Mouse (Mus musculus): ENCODE measurements around the gene Zfp771. TPM values are rescaled to one million over a fixed set of nuclear protein-coding genes. Genes with fewer than 3 reads are reported as not detected.
A peak's percentile ranks its signal among the peaks of the same experiment; 100 is the strongest.

The Zfp771 gene
- total RNA-seq, 2 experiments from 2014 or later, result 15.8 to 16.8 TPM

DNA sequence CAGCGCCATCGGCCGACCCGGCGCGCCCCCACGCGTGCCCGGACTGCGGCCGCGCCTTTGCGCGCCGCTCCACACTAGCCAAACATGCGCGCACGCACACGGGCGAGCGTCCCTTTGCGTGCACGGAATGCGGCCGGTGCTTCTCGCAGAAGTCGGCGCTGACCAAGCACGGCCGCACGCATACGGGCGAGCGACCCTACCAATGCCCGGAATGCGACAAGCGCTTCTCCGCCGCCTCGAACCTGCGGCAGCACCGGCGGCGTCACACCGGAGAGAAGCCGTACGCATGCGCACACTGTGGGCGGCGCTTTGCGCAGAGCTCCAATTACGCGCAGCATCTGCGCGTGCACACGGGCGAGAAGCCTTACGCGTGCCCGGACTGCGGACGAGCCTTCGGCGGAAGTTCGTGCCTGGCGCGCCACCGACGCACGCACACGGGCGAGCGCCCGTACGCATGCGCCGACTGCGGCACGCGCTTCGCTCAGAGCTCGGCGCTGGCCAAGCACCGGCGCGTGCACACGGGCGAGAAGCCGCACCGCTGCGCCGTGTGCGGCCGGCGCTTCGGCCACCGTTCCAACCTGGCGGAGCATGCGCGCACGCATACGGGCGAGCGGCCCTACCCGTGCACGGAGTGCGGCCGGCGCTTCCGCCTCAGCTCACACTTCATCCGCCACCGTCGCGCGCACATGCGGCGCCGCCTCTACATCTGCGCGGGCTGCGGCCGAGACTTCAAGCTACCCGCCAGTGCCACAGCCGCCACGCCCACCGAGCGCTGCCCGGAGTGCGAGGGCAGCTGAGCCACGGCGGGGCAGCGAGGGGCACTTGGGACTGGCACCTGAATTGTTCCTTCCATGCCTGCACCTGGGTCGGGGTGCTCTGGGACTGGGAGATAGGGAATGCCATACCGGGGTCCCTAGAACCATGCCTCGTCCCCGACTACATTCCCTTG, 10.0 kb downstream of the Zfp771 start:
- DNase-seq, result peak; percentile 94

DNA sequence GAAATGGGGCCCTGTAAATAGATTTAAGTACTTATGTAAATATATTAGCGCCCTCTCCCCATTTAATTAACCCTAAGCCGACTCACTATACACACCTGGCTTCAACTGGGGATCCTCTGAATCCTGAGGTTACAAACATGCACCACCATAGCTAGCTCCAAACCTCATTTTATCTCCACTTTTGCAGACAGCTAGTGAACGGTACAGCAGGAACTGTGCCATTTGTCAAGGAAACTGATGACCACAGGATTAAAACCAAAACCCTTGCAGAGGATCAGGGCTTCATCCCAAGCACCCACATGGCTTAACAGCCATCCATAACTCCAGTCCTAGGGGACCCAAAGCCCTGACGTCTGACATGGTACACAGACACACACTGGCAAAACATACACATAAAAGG, 10.9 kb downstream of the Zfp771 start:
- no peak for DNase-seq

DNA sequence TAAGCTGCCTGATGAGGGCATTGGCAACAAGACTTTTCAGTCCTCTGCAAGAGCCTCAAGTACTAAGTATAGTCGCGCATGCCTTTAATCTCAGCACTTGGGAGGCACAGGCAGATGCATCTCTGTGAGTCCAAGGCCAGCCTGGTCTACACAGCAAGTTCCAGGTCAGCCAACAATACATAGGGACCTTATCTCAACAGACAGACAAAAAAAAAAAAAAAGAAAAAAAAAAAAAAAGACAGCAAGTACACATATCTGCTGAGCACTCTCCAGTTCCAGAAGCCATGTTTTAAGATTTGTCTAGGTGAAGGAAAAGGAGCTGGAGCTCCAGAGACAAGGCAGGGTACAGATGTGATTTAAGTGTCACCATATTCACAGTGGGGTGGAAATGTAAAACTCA, 11.9 kb downstream of the Zfp771 start:
- DNase-seq, result no peak

DNA sequence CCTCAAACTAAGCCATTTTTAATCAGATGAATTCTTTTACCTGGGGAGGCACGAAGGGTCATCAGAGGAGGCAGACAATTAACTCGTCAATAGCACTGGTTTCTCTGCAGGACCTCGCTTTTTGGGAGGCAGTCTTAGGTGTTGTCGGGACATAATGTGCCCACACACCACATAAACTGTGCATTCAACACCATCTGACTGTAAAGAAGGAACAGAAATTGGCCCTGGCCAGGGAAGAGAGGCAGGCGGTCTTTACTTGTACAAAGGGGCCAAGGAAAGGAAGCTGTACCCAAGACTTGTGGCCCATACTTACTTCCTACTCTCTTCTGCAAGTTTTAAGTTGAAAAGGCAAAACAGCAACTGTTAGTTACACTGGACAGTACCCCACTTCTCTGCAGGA, 12.4 kb downstream of the Zfp771 start:
- no peak for DNase-seq

DNA sequence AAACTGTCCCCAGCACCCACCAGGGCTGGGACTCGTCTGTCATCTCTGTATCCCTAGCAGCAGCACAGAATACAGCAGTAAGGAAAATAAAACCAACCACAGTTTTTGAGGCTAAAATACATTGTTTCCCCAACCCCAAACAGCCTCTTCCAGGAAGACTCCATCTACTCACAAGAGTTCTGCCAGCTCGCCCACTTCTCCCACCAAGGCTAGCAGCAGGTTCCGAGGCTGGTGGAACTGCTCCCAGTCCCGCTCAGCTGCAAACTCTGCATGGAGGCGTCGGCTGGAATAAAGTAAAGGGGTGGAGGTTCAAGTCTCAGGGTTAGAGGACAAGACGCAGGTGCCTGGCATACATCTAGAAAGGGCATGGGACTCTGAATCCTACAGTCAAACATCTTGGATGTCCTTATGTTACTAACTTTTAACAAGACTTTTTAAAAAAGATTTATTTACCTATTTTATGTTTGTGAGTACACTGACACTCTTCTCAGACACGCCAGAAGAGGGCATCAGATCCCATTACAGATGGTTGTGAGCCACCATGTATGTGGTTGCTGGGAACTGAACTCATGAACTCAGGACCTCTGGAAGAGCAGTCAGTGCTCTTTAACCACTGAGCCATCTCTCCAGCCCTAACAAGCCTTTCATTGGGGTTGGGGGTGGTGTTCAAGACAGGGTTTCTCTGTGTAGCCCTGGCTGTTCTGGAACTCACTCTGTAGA, 15.3 kb downstream of the Zfp771 start:
- no peak for DNase-seq

DNA sequence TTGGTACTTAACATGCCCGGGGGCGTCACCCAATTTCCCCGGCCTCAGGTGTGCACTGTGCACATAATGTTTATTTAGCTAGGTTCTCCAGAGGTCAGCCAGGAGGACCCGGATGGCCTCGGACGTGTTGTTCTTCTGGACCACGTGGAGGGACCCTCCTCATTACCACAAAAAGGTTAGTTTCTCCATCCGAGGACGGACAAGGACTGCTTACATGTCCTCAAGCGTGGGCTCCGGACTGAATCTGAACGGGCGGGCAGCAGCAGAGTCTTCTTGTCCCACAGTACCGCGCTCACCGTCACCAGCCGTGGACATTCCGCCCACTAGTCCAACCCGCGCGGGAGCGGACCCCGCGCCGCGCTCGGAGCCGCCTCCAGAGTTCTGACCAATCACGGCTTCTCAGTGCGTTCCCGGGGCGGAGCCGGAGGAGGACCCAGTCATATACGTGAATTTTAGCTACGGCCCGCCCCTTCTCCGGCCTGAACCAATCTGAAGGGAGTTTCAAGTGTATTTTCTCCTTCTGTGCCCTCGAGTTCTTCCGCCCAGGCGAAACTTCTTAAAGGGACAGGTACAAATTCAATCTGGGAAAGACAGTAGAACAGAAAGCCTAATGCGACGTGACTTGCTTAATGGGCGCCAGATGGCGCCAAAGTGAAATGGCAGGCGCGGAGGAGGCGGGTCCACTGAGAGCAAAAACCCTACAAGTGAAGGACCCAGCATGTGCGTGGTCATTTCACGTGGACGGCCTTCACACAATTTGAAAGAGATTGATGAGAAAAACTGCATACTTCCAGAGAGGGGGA, 16.4 kb downstream of the Zfp771 start, which contains the start of gene Dctpp1:
Dctpp1 (minus strand) TSS at position 401 of the 803 bp plus-strand sequence.
- peak; percentile 98 for DNase-seq

DNA sequence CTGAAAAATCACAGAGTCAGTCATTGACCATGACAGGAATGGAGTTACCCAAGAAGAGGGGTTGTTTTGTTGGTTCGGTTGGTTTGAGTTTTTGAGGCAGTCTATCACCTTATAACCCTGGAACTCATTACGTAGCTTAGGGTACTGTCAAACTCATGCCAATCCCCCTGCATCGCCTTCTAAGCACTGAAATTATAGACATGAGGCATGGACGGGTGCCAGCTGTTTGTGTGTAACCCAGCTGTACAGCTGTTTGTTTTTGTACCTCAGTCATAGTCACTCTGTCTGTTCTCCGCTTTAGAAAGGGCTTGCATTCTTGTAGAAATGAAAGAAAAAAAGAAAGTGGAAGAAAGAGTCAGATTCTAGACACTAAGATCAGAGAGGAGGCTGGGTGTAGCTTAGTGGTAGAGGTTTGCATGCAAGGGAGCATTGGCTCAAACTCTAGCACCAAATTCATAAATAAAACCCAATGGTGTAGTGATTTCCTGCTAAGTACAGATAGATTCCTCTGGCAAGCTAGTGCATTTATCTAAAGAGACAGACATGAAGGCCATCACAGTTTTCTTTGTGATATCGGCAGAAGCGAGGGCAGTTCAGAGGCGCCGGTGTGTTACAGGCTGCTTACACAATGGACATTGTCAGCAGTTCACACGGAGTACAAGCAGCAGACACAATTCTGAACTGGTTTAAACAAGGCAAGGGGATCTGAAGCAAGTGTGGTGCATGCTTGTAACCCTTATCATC, 18.3 kb downstream of the Zfp771 start:
- no peak for DNase-seq

DNA sequence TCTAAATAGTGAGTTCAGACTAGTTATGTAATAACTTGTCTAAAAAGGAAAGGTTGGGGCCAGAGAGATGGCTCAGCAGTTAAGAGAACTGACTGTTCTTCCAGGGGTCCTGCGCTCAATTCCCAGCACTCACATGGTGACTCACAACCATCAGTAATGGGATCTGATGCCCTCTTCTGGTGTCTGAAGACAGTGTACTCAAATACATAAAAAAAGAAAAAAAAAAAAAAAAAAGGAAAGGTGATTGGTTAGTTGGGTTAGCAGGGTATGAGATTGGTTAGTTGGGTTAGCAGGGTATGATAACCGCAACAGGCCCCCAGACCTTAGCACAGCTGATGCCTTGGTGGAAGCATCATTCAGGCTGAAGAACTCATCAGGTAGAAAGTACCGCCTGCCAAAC, 19.5 kb downstream of the Zfp771 start:
- no peak for DNase-seq

DNA sequence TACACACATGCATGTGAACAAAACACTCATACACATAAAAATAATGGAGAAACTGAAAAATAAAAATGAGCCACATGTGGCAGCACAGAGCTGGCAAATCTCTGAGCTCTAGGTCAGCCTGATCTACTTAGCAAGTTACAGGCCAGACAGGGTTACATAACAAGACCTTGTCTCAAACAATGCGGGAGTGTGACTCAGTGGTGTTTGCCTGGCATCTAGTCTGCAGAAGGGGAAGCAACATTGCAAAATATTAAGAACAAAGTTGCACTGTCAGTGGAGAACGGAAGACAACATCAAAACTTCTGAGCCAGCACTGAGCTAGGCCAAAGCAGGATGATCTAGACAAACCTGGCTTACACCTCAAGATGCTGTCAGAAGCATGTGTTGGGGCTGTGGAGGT, 26.2 kb downstream of the Zfp771 start:
- DNase-seq, result no peak

DNA sequence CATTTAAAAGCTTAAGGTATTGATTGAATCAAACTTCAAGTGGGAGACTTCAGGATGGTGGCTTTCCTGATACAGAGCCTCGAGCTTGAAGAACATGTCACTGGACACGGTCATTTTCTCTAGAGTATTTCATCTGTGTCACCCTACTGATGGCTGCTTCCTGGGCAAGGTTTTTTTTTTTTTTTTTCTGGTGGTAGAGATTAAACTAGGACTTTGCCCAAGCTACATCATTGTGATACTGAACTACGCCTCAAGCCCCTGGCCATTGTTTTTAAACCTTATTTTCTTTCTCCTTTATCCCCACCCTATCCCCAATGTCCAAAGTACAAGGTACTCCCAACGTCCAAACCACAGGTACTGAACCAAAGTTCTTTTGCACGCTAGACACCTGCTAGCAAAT, 26.6 kb downstream of the Zfp771 start:
- DNase-seq, result no peak

DNA sequence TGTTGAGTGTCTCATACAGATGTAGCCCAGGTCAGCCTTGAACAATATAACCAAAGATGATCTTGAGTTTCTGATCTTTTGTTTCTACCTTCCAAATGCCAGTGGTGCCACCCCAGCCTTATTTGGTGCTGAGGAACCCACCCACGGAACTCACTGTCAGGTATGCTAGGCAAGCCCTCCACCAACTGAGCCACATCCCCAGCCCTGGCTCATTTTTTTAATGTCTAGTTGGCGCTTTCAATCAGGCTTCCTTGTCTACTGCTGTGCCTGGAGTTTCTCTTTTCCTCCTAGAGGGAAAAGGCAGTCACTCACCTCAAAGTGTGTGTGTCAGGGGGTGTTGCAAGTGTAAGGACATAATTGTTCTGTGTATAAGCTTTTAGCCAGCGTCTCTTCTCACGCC, 27.0 kb downstream of the Zfp771 start:
- no peak for DNase-seq

DNA sequence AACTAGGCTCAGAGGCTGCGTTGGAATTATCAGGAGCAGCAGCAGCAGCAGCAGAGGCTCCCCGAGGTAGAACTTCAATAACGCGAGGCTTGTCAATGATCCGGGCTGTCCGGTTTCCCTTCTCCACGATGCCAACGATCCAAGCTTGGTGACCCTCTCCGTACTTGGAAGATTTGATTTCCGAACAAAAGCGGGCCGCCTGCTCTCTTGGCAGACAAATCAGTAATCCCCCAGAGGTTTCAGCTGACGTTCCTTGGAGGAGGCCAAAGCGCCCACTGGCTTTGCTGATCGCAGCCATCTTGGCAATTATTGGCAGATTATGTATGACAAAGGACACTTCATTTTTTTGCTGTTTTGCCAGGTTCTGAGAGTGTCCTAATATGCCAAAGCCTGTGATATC, 28.5 kb downstream of the Zfp771 start:
- DNase-seq, result no peak

DNA sequence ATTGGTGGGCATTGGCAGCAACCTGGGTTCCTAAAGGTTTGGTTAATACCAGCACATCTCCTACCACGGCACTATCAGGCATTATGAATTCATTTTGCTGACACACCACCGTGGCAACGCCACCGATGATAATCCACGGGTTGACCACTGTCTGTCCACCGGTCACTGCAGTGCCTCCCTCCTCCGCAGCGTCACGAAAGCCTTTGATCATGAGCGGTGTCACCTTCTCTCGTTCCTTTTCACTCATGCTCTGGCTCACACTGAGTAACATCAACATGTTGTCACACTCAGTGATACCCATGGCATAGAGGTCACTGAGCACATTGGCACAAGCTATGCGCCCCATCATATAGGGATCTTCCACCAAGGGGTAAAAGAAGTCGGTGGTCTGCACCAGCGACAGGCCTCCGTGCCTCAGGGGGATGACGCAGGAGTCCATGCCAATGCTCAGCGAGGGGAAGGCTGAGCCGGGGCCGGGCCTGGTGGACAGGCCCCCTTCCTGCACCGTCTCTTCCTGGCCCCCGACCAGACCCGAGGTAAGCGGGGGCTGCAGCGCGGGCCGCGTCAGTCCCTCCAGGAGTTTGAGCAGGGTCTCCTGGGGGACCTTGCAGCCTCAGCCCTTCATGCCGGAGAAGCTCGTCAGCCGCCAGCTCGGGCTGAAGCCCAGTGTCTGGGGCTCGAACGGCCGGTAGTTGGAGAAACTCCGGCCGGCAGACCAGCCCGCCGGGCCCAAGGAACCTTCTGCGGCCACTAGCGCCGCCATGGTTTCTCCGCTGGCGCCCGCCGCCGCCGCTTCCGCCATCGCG, 29.2 kb downstream of the Zfp771 start:
- no peak for DNase-seq

DNA sequence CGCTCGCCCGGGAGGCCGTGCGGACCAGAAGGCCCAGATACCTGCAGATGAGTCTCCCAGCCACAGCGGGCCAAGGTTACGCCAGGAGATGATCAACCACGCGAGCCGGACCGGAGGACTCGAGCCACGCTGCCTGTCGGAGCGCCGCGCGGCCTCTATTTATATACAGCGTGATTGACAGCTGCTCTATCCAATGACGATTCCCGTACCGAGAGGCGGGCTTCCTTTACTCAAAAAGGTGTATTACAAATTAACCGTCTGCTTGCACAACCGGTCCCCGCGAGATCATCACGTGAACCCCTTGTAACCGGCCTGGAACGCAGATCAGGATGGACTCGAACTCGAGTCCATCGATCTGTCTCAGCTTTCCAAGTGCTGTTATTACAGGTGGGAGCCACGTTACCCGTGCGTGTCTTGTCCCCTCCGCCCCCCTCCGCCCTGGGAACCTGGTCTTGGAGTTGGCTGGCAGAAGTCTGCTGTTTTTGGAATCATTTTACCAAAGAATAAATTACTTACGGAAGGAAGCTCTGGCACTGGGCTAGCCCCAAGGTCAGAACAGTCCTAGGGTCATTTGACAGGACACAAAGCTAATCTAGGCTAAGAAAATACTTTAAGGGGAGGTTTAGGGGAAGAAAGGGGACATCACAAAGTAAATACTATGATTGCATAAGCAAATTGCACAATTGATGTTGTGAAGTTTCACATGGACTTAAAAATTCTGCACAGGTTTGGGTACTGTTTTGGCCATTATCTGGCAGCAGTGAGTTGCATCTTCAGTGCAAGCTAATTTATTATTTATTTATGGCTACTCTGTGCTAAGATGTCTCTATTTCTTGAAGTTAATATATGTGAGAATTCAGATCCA, 30.1 kb downstream of the Zfp771 start, which contains the start of gene Sephs2:
Sephs2 (minus strand) TSS at position 131 of the 865 bp plus-strand sequence.
- DNase-seq, result peak; percentile 90

DNA sequence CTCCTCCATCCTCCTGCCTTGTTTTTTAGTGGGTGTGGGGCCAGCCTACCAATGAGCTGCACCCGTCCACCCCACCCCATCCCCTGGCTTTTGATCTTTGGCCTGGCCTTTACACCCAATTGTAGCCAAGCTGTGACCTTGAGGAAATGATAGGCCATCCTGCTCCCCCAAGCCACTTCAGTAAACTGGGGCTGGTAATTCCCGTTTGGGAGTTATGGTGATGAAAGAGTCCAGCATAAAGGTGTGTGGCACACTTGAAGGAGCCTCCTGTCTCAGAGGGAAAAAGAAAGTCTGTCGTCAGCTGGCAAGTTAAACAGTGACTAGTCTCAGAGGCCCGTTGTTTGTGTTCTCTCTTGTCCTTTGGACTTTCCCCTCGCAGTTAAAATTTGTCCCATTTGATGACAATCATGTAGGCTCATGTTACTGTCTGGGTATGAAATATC, 32.5 kb downstream of the Zfp771 start:
- no peak for DNase-seq

DNA sequence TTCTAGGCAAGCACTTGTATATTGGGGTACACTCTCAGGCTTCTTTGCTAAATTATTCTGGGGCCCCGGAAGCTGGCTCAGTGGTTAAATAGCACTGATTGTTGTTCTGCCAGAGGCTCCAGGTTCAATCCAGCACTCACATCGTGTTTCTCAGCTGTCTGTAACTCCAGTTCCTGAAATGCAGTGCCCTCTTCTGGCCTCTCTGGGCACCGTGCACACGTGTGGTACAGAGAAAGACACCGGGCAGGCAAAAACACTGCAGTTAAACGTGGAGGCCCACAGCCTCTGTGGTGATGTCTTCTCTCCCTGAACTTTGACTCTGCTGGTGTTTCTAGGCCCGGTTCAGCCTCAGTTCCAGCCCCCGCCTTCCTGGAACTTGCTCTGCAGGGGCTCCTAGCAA, 34.2 kb downstream of the Zfp771 start:
- no peak for DNase-seq

DNA sequence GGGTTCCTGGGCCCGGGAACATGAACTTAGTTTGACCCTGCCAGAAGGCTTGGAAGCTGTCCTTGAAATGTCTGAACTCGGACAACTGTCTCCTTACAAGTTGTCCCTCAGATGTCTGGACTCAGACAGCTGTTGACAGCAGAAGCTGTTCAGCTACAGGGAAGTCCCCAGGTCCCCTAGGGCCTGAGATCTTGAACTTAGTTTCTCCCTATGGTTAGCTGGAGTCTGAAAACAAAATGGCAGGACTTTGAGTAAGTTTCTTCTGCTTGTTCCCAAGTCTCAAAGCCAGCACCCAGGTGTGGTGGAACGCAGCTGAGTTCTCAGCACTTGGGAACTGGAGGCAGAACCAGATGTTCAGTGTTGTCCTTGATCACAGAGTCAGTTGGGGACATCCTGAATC, 36.0 kb downstream of the Zfp771 start:
- no peak for DNase-seq

DNA sequence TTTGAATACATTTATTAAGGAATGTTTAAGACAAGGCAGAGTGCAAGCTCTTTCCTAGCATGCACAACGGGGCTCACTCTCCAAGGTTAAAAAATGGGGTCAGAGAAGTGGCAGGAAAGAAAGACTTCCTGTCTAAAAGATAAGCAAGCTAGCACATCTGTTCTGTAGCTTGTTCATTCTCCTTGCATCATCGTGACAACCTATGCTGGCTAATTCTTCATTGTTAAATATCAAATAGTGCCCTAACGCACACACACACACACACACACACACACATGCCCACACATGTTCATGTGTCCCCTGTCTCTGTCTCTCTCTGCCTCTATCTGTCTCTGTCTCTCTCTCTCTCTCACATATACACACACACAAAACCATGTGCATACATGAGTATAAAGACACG, 37.0 kb downstream of the Zfp771 start:
- no peak for DNase-seq

DNA sequence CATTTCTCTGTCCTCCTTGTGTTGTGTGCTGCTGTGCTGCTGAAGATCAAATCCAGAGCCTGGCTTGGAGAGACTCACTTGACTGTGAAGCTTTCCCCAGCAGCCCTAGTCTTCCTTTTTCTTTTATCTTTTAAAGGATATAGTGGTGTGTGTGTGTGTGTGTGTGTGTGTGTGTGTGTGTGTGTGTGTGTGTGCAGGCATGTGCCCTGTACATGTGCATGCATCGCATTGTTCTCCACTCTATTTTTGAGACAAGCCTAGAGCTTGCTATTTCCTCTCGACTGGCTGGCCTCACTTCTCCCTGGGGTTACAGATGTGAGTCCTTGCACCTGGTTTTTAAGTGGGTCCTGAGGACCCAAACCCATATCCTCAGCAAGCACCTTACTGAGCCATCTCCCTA, 38.1 kb downstream of the Zfp771 start:
- DNase-seq, result no peak

DNA sequence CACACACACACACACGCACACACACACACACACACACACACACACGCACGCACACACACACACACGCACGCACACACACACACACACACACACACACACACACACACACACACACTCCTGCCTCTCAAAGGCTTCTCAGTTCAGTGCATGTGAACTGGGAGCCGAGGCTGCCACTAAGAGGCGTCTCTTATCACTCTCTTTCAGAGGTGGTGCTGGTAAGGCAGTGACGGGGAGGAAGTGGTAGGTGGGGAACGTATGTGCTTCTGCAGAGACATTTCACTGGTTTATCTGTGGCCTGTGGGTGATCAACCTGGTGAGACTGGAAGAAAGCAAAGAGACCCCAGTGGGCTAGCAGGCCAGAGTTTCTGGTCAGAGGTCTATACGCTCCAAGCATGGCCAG, 41.1 kb downstream of the Zfp771 start:
- no peak for DNase-seq

Measured in gastrocnemius, postnatal 25 days (tissue).